Comparison of ENCODE assay signal across 2 mouse cellular contexts in genomic region chr4:132806620-132807191, GRCm38 (mm10).
A peak's percentile ranks its signal among the peaks of the same experiment; 100 is the strongest.
TF ChIP-seq lines count a peak whose summit lies in the region.

No protein-coding gene starts in this region.

TF ChIP-seq in CH12.LX, 34 proteins besides CTCF, POLR2A, EP300 and RAD21:
- TF ChIP-seq ZNF384 (IDR thresholded peaks at IDR 0.05; ENCODE audit: low read depth, low read length) (peak; percentile 76), MAZ (IDR thresholded peaks at IDR 0.05; ENCODE audit: low read depth, low read length) (no peak)

TF ChIP-seq in MEL, 35 proteins besides CTCF, POLR2A, EP300 and RAD21:
- peak; percentile 96 for TF ChIP-seq TBP (IDR thresholded peaks at IDR 0.05; ENCODE audit: low read depth, low read length)
- TF ChIP-seq MAZ (IDR thresholded peaks at IDR 0.05; ENCODE audit: low read depth, low read length): no peak
- TF ChIP-seq GATA1 (IDR thresholded peaks at IDR 0.05; ENCODE audit: low read depth, low read length): peak; percentile 21; the same call in 1 of the 2 replicates
- no peak for TF ChIP-seq ELF1 (IDR thresholded peaks at IDR 0.05; ENCODE audit: low read depth, low read length)
- no peak; the same call in 1 of the 2 replicates for TF ChIP-seq SIN3A (IDR thresholded peaks at IDR 0.05; ENCODE audit: low read length)
- no peak for TF ChIP-seq UBTF (IDR thresholded peaks at IDR 0.05; ENCODE audit: borderline replicate concordance, insufficient read depth, low read depth, low read length)
- TF ChIP-seq MAX (IDR thresholded peaks at IDR 0.05; ENCODE audit: low read length): no peak
- no peak for TF ChIP-seq USF2 (IDR thresholded peaks at IDR 0.05; ENCODE audit: borderline replicate concordance in 1 of 2, insufficient read depth in 1 of 2, low read depth in 1 of 2, low read length in 2 of 2)
- TF ChIP-seq TCF12 (IDR thresholded peaks at IDR 0.05; ENCODE audit: low read depth, low read length): no peak
- no peak for TF ChIP-seq SMC3 (IDR thresholded peaks at IDR 0.05; ENCODE audit: low read depth, low read length)
- TF ChIP-seq TAL1 (IDR thresholded peaks at IDR 0.05; ENCODE audit: low read length): no peak
- no peak; the same call in none of the 2 replicates for TF ChIP-seq MXI1 (IDR thresholded peaks at IDR 0.05; ENCODE audit: low read depth, low read length)
- TF ChIP-seq RCOR1 (IDR thresholded peaks at IDR 0.05; ENCODE audit: low read depth, low read length): no peak
- TF ChIP-seq ZNF384 (IDR thresholded peaks at IDR 0.05; ENCODE audit: low read depth, low read length): peak; percentile 89
- TF ChIP-seq MYB (IDR thresholded peaks at IDR 0.05; ENCODE audit: low read depth, low read length): no peak
- 0 out of 2 replicates have a peak, but pooled peaks have one; percentile 18 for TF ChIP-seq HCFC1 (IDR thresholded peaks at IDR 0.05; ENCODE audit: low read depth, low read length)
- no peak; the same call in 1 of the 2 replicates for TF ChIP-seq ZKSCAN1 (IDR thresholded peaks at IDR 0.05; ENCODE audit: low read depth, low read length)
- no peak for TF ChIP-seq NRF1 (IDR thresholded peaks at IDR 0.05; ENCODE audit: insufficient read depth, low read depth, low read length, poor library complexity, severe bottlenecking)
- TF ChIP-seq JUND (IDR thresholded peaks at IDR 0.05; ENCODE audit: low read depth, low read length): no peak
- peak; percentile 57; the same call in 1 of the 2 replicates for TF ChIP-seq ETS1 (IDR thresholded peaks at IDR 0.05; ENCODE audit: low read depth, low read length)
- no peak for TF ChIP-seq GABPA (IDR thresholded peaks at IDR 0.05; ENCODE audit: low read depth, low read length)
- no peak for TF ChIP-seq CHD2 (IDR thresholded peaks at IDR 0.05; ENCODE audit: low read length)
- no peak for TF ChIP-seq NELFE (IDR thresholded peaks at IDR 0.05; ENCODE audit: low read depth, low read length)
- no peak for TF ChIP-seq MEF2A (IDR thresholded peaks at IDR 0.05; ENCODE audit: extremely low read depth, insufficient replicate concordance, low read depth, low read length, poor library complexity, severe bottlenecking)
- TF ChIP-seq POLR2AphosphoS5 (IDR thresholded peaks at IDR 0.05; ENCODE audit: borderline replicate concordance, low read depth, low read length): no peak
- no peak for TF ChIP-seq ZC3H11A (IDR thresholded peaks at IDR 0.05; ENCODE audit: low read depth, low read length)
- TF ChIP-seq MYC (IDR thresholded peaks at IDR 0.05; ENCODE audit: low read depth, low read length): no peak
- no peak for TF ChIP-seq E2F4 (IDR thresholded peaks at IDR 0.05; ENCODE audit: borderline replicate concordance, low read depth, low read length)
- no peak for TF ChIP-seq BHLHE40 (IDR thresholded peaks at IDR 0.05; ENCODE audit: borderline replicate concordance, low read depth, low read length)
- TF ChIP-seq MAFK (IDR thresholded peaks at IDR 0.05; ENCODE audit: borderline replicate concordance, low read depth, low read length): 0 out of 2 replicates have a peak, but pooled peaks have one; percentile 13
